Mouse (Mus musculus) forebrain, embryonic 11.5 days (tissue): ENCODE measurements at regions not wholly inside any gene's neighbourhood (a gene's known extent, or its start where the extent isn't known, plus 50 kb on each side); places are given as distances from the start of the nearest gene placed in this dataset.

Experiments used
- ATAC-seq: fragments of 200-750 bp; cut with Nextera tagmentation; replicated peaks from 2 replicates; pipeline ENCODE4 v1.8.0; 2017; ENCODE audit warnings: moderate TSS enrichment; ENCODE audit not compliant: low FRiP score
- DNase-seq: peaks from one replicate; pipeline ENCODE4 v3.0.0-alpha.2; 2017; ENCODE audit warnings: low spot score
- H3K27ac ChIP-seq: fragments of 300-500 bp; sonication (generic); 2 replicates; pipeline ENCODE4 v1.5.1; 2014; ENCODE audit warnings: low read depth, low read length
- H3K27me3 ChIP-seq: fragments of 300-500 bp; sonication (generic); 2 replicates; pipeline ENCODE4 v1.6.1; 2014; ENCODE audit warnings: mild to moderate bottlenecking, low read length, mixed read lengths; ENCODE audit not compliant: control insufficient read depth, insufficient read depth
- H3K36me3 ChIP-seq: fragments of 300-500 bp; sonication (generic); 2 replicates; pipeline ENCODE4 v1.6.1; 2014; ENCODE audit warnings: mild to moderate bottlenecking, low read length, moderate library complexity, mixed read lengths; ENCODE audit not compliant: control insufficient read depth, insufficient read depth
- H3K4me1 ChIP-seq: fragments of 300-500 bp; sonication (generic); replicated peaks from 2 replicates; pipeline ENCODE4 v1.6.1; 2014; ENCODE audit warnings: low read length, mixed read lengths; ENCODE audit not compliant: control insufficient read depth, insufficient read depth
- H3K4me2 ChIP-seq: fragments of 300-500 bp; sonication (generic); 2 replicates; pipeline ENCODE4 v1.6.1; 2014; ENCODE audit warnings: low read depth, mild to moderate bottlenecking, low read length, moderate library complexity, mixed read lengths; ENCODE audit not compliant: severe bottlenecking
- H3K4me3 ChIP-seq: fragments of 300-500 bp; sonication (generic); 2 replicates; pipeline ENCODE4 v1.5.1; 2014; ENCODE audit warnings: low read depth, low read length
- H3K9ac ChIP-seq: fragments of 300-500 bp; sonication (generic); 2 replicates; pipeline ENCODE4 v1.6.1; 2014; ENCODE audit warnings: low read length
- H3K9me3 ChIP-seq: fragments of 300-500 bp; sonication (generic); 2 replicates; pipeline ENCODE4 v1.6.1; 2016; ENCODE audit warnings: low read length, mixed read lengths; ENCODE audit not compliant: control insufficient read depth
- WGBS: fragments of 180-500 bp; shearing (Covaris S2); extraction: QIAGEN DNeasy Blood & Tissue Kit; methylation state at CpG from one replicate; pipeline ENCODE4 v1.1.7; 2014; 5-methylcytosine and 5-hydroxymethylcytosine counted together

GRCm38 (mm10) chr8:12100145-12100544, 178.5 kb upstream of the A230072I06Rik start:
- WGBS = 85% methylated on average over 8 of the region's 8 CpGs
- no peak for ATAC-seq
- Histone ChIP-seq H3K27me3 (no peaks in the 10 kb centered on the region), H3K4me1 (peaks cover 11% of the 10 kb centered on the region), H3K4me3 (no peak overlapping the region), H3K27ac (no peak overlapping the region), H3K9me3 (no peaks in the 10 kb centered on the region), H3K36me3 (no peaks in the 10 kb centered on the region), H3K4me2 (no peak overlapping the region), H3K9ac (no peak overlapping the region)
- DNase-seq = no peak

DNA sequence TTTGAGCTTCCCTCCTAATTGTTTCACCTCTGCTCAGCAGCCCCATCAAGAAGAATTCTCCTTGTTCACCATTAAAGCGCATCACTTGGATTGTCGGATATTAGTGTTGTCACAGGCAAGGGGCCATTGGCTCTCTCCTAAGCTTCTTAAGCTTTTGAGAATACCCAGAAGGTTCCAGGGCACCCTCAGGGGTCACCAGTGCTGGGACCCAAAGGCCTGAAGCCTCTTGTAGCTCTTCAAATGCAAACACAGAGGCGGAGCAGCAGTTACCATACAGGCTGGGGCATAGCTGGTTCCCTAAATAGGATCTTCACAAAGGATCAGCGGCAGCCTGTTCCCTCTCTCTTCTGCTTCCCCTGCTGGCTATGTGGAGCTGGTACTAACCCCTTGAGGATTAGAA, 175.3 kb upstream of the A230072I06Rik start:
- Histone ChIP-seq H3K9ac (no peak overlapping the region), H3K4me2 (no peak overlapping the region), H3K27me3 (0 out of 2 replicates have a peak, but pooled peaks cover 3% of the 10 kb centered on the region), H3K4me1 (peaks cover 20% of the 10 kb centered on the region), H3K9me3 (no peaks in the 10 kb centered on the region), H3K36me3 (no peaks in the 10 kb centered on the region), H3K27ac (no peak overlapping the region), H3K4me3 (no peak overlapping the region)
- 31% methylated on average over 4 of the region's 4 CpGs for WGBS
- DNase-seq (no peak), ATAC-seq (no peak; the same call in 1 of the 2 replicates)

- ATAC-seq (peak; percentile 81), DNase-seq (peak; percentile 81)
- Histone ChIP-seq H3K4me1 (peaks cover 20% of the 10 kb centered on the region), H3K9me3 (no peaks in the 10 kb centered on the region), H3K4me2 (peak overlapping the region; percentile 12; the same call in 1 of the 2 replicates), H3K27ac (peak overlapping the region; percentile 63; the same call in 1 of the 2 replicates), H3K27me3 (0 out of 2 replicates have a peak, but pooled peaks cover 3% of the 10 kb centered on the region), H3K4me3 (no peak overlapping the region), H3K36me3 (no peaks in the 10 kb centered on the region), H3K9ac (peak overlapping the region; percentile 28; the same call in 1 of the 2 replicates)
- WGBS = 9% methylated on average over 15 of the region's 15 CpGs
Measured at GRCm38 (mm10) chr8:12105106-12105901, 173.3 kb upstream of the A230072I06Rik start.

DNA sequence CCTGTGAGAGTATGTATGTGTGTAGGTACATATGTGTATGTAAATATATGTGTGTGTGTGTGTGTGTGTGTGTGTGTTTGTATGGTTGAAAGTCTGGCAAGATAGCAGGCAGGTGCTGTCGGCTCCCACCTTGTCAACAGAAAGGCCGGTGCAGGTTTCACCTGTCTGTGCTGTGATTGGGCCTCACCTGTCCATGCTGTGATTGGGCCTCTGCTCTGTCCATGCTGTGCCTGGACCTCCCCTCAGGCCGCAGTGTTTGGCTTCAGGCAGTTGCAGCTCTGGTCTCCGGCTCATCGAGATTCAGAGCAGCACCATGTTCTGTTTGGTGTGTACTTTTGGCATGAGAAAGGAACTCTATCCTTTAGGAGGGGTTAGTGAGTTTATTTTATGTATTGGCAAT, 170.0 kb upstream of the A230072I06Rik start:
- no peak overlapping the region for H3K4me3 ChIP-seq
- no peaks in the 10 kb centered on the region for H3K36me3 ChIP-seq
- WGBS = 77% methylated on average over 5 of the region's 5 CpGs
- DNase-seq = no peak
- H3K9me3 ChIP-seq = no peaks in the 10 kb centered on the region
- no peak for ATAC-seq
- no peak overlapping the region for H3K4me2 ChIP-seq
- H3K27me3 ChIP-seq = peaks cover 3% of the 10 kb centered on the region; the same call in 1 of the 2 replicates
- no peak overlapping the region for H3K27ac ChIP-seq
- peaks cover 22% of the 10 kb centered on the region for H3K4me1 ChIP-seq
- H3K9ac ChIP-seq = no peak overlapping the region

DNA sequence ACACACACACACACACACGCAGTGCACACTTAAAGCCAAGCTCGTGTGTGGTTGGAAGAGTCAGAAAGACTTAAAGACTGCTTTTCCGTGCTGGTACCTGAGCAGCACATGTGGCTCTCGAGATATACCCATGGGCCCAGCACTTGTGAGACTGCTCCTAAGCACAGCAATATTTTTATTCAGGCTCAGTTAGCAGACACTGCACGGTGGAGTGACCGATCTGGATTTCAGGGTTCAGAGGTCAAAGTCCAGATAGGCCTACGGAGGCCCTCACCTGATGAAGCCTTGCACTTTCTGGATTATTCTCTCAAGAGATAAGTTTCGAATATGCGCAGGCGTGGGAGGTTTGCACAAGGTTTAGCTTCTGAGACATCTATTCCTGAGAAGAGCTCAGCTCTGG, 167.0 kb upstream of the A230072I06Rik start:
- 89% methylated on average over 10 of the region's 10 CpGs for WGBS
- Histone ChIP-seq H3K27me3 (peaks cover 3% of the 10 kb centered on the region; the same call in 1 of the 2 replicates), H3K36me3 (no peaks in the 10 kb centered on the region)

GRCm38 (mm10) chr8:12113023-12113422, 165.6 kb upstream of the A230072I06Rik start:
- no peak overlapping the region for H3K9ac ChIP-seq
- ATAC-seq (no peak), DNase-seq (no peak)
- H3K27ac ChIP-seq = no peak overlapping the region
- H3K36me3 ChIP-seq = no peaks in the 10 kb centered on the region
- no peaks in the 10 kb centered on the region; the same call in 1 of the 2 replicates for H3K27me3 ChIP-seq
- no peak overlapping the region for H3K4me2 ChIP-seq
- no peaks in the 10 kb centered on the region for H3K9me3 ChIP-seq
- whole genome bisulfite sequencing = 14% methylated on average over 8 of the region's 8 CpGs
- no peak overlapping the region for H3K4me3 ChIP-seq
- H3K4me1 ChIP-seq = 0 out of 2 replicates have a peak, but pooled peaks cover 2% of the 10 kb centered on the region

More for the DNA sequence above, 167.0 kb upstream of the A230072I06Rik start:
- Histone ChIP-seq H3K27ac (no peak overlapping the region), H3K4me3 (no peak overlapping the region), H3K9ac (no peak overlapping the region), H3K4me2 (no peak overlapping the region), H3K4me1 (0 out of 2 replicates have a peak, but pooled peaks cover 2% of the 10 kb centered on the region), H3K9me3 (no peaks in the 10 kb centered on the region)
- no peak for ATAC-seq
- DNase-seq = no peak

- whole genome bisulfite sequencing = 14% methylated on average over 11 of the region's 11 CpGs
- Histone ChIP-seq H3K36me3 (no peaks in the 10 kb centered on the region), H3K27me3 (peaks cover 12% of the 10 kb centered on the region), H3K4me3 (no peak overlapping the region), H3K4me2 (0 out of 2 replicates have a peak overlapping the region, but pooled peaks have one; percentile 21), H3K27ac (peak overlapping the region; percentile 81), H3K4me1 (peaks cover 19% of the 10 kb centered on the region), H3K9me3 (0 out of 2 replicates have a peak, but pooled peaks cover 3% of the 10 kb centered on the region), H3K9ac (no peak overlapping the region; the same call in 1 of the 2 replicates)
- DNase-seq (peak; percentile 81), ATAC-seq (peak; percentile 91)
Measured at GRCm38 (mm10) chr8:12126374-12127001, 152.1 kb upstream of the A230072I06Rik start.

DNA sequence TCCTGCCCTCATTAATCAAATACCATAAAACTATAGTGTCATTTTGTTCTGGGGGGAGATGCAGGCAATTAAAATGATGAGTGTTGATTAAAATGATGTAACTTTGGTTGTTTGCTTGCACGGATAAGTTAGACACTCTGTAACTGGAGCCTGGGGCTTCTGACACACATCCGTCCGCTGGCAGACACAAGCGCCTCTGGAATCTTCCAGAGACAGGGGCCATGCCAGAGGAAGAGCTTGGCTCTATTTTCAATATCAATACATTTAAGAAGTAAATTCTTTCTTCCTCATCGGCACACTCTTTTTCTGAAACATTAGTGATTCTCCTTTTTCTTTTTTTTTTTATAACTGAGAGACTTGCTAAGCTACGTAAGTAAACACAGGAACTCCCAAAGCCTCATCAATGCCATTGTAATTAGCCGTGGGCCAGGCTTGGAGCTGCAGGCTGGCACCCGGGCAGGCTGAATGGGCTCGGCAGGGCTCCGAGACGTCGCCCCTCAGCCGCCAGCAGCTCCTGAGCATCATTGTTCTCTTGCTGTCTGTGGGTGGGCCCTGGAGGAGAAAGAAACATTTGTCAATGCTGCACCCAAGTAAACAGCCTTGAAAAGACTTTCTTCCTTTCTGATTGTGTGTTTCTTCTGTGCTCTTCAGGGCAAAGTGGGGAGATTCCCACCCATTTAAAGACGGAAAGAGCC, 151.4 kb upstream of the A230072I06Rik start:
- Histone ChIP-seq H3K4me2 (peak overlapping the region; percentile 15; the same call in 1 of the 2 replicates), H3K36me3 (no peaks in the 10 kb centered on the region), H3K27me3 (peaks cover 12% of the 10 kb centered on the region), H3K4me1 (peaks cover 19% of the 10 kb centered on the region), H3K27ac (peak overlapping the region; percentile 81), H3K4me3 (no peak overlapping the region), H3K9me3 (0 out of 2 replicates have a peak, but pooled peaks cover 3% of the 10 kb centered on the region), H3K9ac (no peak overlapping the region; the same call in 1 of the 2 replicates)
- WGBS = 11% methylated on average over 14 of the region's 14 CpGs
- DNase-seq = peak; percentile 76
- ATAC-seq = peak; percentile 56
